Mouse (Mus musculus) left cerebral cortex, postnatal 4 days (tissue): ENCODE measurements at regions not wholly inside any gene's neighbourhood (a gene's known extent, or its start where the extent isn't known, plus 50 kb on each side); places are given as distances from the start of the nearest gene placed in this dataset.

Experiments used
- DNase-seq: peaks from one replicate; pipeline ENCODE4 v3.0.0-alpha.2; 2022
- intact Hi-C: fragments of 180-260 bp; cut with DNase I; formaldehyde crosslinking; loops from one replicate; pipeline ENCODE4 v1.15.1; 2025

DNA sequence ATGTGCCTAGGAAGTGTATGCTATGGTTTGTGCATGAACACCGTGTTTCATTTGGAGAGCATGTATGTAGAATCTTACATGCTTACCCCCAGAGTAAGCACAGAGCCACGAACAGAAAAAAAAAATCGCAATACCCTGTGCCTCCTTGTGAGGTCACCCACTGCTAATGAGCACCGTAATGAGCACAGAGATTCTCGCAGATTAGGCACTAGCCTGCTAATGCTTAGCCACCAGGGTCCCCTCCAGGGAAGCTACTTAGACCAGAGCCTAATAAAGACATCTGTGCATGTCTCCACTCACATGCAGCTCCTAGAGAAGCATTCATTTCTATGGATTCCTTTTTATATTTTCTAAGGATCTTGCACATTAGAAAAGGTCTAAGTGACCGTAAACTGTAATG is 780.8 kb downstream of the Nr2f2 start:
- DNase-seq: no peak
- intact Hi-C loops: no loop called here

DNA sequence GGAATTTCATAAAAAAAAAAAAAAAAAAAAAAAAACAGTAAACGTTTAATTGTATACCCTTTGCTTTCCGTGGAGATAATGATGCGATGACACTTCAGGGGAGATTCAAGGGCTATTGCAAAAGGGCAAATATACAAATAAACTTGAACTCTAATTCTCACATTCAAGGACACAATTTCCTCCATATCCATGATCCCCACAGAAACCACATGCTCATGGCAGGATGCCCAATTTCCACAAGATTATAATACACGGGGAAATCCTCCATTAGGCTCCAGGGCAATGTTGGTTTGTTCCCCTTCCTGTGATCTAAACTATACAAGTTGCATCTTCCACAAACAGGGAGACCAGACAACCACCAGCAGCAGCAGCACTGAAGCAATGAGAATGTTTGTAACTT is 781.4 kb downstream of the Nr2f2 start:
- intact Hi-C loops: no loop called here
- DNase-seq: peak; percentile 5

DNA sequence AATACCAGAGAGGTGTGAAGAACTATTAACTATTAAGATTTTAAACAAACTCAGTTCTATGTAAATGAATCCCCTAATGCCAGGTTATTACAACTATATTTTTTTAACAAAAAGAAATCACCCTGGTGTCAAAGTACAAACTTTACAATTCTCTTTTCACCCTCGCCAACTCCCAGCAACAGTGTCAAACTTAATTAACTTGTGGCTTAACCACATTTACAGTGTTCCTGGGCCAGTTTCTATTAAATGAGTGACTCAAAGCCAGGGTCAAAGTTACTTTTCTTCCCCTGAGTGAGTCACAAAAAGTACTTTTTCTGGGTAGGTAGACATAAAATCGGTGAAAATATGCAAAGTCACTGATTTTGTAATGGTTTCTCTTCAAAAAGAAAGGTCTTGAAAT is 782.0 kb downstream of the Nr2f2 start:
- intact Hi-C loops: no loop called here
- no peak for DNase-seq

GRCm38 (mm10) chr7:69583901-69584300 is 782.6 kb downstream of the Nr2f2 start:
- no peak for DNase-seq
- intact Hi-C loops: no loop called here

DNA sequence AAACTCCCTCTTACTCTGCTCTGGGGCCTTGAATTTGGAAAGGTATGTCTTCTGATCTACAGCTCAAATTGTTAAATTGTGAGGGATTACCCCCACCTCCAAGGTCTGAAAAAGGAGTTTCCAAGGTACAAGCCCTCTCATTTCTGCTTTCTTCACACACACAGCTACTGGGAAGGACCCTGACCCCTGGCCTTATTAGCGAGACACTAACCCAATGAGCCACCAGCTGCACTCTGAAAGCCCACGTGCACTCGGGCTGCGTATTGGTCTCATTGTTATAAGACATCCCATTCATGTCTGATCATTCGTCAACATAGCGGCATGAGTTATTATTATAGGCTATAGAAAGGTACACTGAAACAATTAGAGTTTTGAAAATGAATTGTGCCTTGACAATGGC is 784.9 kb downstream of the Nr2f2 start:
- intact Hi-C loops: no loop called here
- DNase-seq: no peak

- intact Hi-C loops: no loop called here
- DNase-seq: no peak
Observed at GRCm38 (mm10) chr7:69578958-69579810, 787.4 kb downstream of the Nr2f2 start.

DNA sequence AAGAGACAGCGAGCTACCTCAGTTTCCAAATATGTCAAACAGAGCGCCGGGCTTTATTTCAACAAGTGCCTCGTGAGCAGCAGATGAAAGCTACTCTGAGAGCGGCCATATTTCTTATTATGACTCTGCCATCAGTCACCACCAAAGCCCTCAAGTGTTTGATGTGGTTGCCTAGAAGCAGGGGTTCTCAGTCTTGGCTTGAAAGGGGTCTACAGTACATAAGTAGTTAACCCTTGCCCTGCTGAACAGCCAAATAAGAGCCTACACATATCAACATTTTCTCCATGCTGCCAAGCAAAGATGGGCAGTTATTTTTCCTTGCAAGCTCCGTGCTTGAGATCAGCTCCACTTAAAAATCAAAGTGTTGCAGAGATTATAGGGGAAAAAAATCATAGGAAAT is 788.8 kb downstream of the Nr2f2 start:
- intact Hi-C loops: no loop called here
- DNase-seq: no peak

- DNase-seq: no peak
- intact Hi-C loops: no loop called here
Observed at GRCm38 (mm10) chr7:69576596-69576995, 789.9 kb downstream of the Nr2f2 start.

DNA sequence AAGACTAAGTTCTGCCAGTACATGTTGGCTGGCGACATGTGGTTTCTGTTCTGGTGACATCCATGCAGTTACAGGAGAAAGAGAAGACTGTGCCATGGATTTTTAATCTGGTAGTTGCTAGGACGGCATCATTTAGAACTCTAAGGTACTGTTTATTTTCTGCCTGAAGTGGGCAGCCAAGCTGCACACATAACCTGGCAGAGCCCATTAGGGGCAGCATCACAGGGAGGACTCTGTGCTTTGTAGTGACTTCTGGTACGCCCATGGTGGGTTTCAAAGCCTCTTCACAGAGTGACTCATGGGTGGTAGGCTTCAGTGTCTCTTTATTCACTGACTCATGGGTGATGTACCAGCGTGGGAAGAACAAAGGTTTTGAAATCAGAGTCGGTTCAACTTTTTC is 792.8 kb downstream of the Nr2f2 start:
- intact Hi-C loops: no loop called here
- DNase-seq: no peak

DNA sequence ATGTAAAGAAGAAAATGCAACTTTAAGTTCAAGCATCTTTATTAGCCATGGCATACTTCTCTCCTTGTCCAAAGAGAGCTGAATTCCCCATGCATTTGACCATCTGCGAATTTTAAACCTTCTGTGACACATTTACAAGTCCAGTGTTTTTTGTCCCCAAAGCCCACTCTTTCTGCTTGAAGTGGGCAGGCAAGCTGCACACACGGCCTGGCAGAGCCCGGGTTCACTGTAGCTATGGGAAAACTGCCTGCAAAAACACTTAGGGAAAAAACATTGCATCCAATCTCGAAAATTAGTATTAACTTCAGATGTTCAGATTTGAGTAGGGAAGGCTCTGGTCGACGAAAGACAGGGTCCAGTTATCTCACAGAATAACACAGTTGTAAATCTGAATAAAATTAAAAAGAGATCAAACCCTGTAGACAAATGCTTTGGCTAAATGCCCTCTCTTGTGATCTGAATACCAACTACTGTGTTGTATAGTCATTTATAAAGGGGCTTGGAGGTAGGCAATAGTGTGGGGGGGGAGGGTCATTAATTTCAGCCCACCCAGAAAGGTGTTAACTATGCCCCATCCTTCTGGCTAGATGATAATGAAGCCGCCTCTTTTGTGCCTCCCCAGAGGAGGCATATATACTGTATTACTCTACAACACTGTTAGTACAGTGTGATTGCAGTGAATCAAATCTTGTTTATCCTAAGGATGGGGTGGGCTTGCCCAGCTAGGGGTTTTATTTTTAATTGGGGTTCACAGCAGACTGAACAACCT is 793.7 kb downstream of the Nr2f2 start:
- no peak for DNase-seq
- intact Hi-C loops: no loop called here

GRCm38 (mm10) chr7:69566949-69567348 is 799.6 kb downstream of the Nr2f2 start:
- intact Hi-C loops: no loop called here
- DNase-seq: no peak

- intact Hi-C loops: no loop called here
- DNase-seq: no peak
Observed at GRCm38 (mm10) chr7:69564432-69564831, 802.1 kb downstream of the Nr2f2 start.

GRCm38 (mm10) chr7:69554776-69555175 is 805.7 kb upstream of the Arrdc4 start:
- intact Hi-C loops: no loop called here
- no peak for DNase-seq

DNA sequence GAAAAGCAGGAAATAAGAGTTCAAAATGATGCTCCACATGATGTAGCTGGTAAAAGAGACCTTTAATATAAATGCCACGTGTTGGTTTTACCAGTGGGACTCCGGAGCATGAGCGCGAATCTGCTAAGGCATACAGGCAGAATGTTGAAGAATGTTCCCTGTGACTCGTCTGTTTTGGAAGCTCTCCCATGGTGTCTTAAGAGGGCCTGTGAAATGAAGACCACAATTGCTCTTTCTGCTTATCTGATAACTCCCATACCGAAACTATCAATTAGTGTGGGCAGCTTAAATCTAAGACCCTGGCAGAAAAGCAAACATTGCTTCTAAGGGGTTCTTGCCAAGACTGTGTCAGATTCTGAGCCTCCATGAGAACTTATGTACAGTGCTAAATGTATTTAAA is 804.9 kb upstream of the Arrdc4 start:
- DNase-seq: no peak
- intact Hi-C loops: no loop called here

DNA sequence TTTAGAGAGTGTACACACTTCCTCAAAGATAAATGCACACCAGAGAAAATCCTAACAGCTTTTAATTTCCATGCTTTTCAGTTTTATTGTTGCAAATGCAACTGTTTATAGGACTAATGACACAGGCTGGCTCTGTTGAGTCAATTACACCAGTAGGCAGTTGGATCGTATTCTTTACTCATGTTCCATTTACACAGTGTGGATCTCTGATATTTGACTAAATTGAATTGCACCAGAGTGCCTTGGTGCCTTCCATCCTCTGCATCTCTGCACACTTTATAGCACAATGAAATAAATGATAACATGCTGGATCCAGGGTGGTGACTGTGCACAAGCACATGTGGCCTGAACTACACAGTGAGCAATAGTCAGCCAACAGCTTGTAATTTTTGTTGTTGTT is 787.0 kb upstream of the Arrdc4 start:
- intact Hi-C loops: no loop called here
- no peak for DNase-seq

- intact Hi-C loops: no loop called here
- no peak for DNase-seq
Observed at GRCm38 (mm10) chr7:69513966-69514365, 764.9 kb upstream of the Arrdc4 start.

GRCm38 (mm10) chr7:69510389-69510788 is 761.3 kb upstream of the Arrdc4 start:
- intact Hi-C loops: no loop called here
- DNase-seq: no peak

- intact Hi-C loops: loop anchor here (2.0 to 10.0 kb wide), 2 partner anchors 322 to 842 kb away; no protein-coding TSS in a partner anchor
- DNase-seq: no peak
Observed at GRCm38 (mm10) chr7:69493062-69493930, 744.3 kb upstream of the Arrdc4 start.

DNA sequence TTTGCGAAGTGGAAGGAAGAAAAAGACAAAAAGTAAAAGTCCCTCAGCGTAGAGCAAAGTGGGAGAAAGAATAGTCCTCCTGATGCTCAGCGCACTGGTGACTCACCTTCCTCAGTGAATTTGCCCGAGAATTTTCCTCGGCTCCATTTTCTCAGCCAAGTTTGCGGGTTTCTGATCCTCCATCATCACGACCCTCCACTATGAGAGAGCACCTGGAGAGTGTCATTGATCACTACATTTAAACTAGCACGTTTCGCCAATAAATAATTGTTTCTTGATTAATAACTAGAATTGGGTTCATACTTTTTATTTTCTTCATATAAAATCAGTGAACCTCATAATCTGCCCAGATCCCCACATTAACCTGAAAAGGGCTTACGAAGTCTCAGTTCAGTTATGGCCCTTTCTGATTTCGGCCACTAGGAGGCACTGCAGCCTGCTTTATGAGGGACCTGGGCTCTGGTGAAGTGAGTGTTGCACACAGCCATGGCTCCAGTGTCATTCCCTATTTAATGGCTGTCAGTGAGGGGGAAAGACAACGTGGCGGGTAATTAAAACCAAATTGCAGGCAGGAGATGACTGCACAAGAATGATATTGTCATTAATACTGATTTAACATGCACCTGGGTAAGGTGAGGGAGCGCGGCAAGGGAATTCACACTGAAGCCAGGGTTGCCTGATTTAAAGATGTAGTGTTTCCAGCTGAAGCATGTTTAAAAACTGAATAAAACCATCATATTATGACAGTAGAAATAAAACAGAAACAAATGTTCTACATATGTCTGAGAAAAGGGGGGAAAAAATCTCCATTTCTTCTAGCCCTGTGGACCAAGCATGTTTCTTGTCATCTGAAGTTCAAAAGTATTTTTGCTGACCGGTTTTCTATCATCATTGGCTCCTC is 741.8 kb upstream of the Arrdc4 start:
- DNase-seq: peak; percentile 75
- intact Hi-C loops: loop anchor here (10.0 kb wide), 1 partner anchor 324 kb away; no protein-coding TSS in a partner anchor

- no peak for DNase-seq
- intact Hi-C loops: loop anchor here (10.0 kb wide), 1 partner anchor 504 kb away; no protein-coding TSS in a partner anchor
Observed at GRCm38 (mm10) chr7:69488630-69489029, 739.6 kb upstream of the Arrdc4 start.
